Mouse (Mus musculus) midbrain, embryonic 16.5 days (tissue): ENCODE results near the gene Olfr1282. TPM values are rescaled to one million over a fixed set of nuclear protein-coding genes. Genes with fewer than 3 reads are reported as not detected.

Experiments
- polyA plus RNA-seq: library from polyadenylated mRNA; unstranded; fragments of >200 nt; fragmentation: Nextera tagmentation; extraction: Ambion mirVana; gene quantifications from 2 replicates; pipeline ENCODE4 v1.2.1, GENCODE M21; 2015

The Olfr1282 gene
- polyA plus RNA-seq, 1 experiment from 2014 or later: not detected

Other genes with a start within 250 kb of the Olfr1282 start
- gene Gm13941, start 230.1 kb downstream of the Olfr1282 start, polyA plus RNA-seq: not detected in 2 replicates
- not detected in 2 replicates for gene Gm15130, start 183.1 kb downstream of the Olfr1282 start, polyA plus RNA-seq
- not detected in 2 replicates for gene 4930430A15Rik, start 106.5 kb downstream of the Olfr1282 start, polyA plus RNA-seq
- not detected in 2 replicates for gene Olfr1275, start 100.8 kb downstream of the Olfr1282 start, polyA plus RNA-seq
- not detected in 2 replicates for gene Olfr1276, start 81.6 kb downstream of the Olfr1282 start, polyA plus RNA-seq
- not detected in 2 replicates for gene Olfr1277, start 62.0 kb downstream of the Olfr1282 start, polyA plus RNA-seq
- not detected in 2 replicates for gene Olfr1278, start 45.9 kb downstream of the Olfr1282 start, polyA plus RNA-seq
- gene Olfr1279, start 35.4 kb downstream of the Olfr1282 start, polyA plus RNA-seq: not detected in 2 replicates
- gene Olfr1280, start 22.1 kb downstream of the Olfr1282 start, polyA plus RNA-seq: not detected in 2 replicates
- not detected in 2 replicates for gene Olfr1281, start 9.6 kb downstream of the Olfr1282 start, polyA plus RNA-seq
- not detected in 2 replicates for gene Olfr1283, start 30.7 kb upstream of the Olfr1282 start, polyA plus RNA-seq
- gene Olfr1284, start 39.4 kb upstream of the Olfr1282 start, polyA plus RNA-seq: not detected in 2 replicates
- gene Olfr1286, start 87.0 kb upstream of the Olfr1282 start, polyA plus RNA-seq: not detected in 2 replicates
- not detected in 2 replicates for gene Olfr1287, start 113.1 kb upstream of the Olfr1282 start, polyA plus RNA-seq
- not detected in 2 replicates for gene Olfr1288, start 138.0 kb upstream of the Olfr1282 start, polyA plus RNA-seq
- gene Olfr1289, start 144.7 kb upstream of the Olfr1282 start, polyA plus RNA-seq: not detected in 2 replicates
- not detected in 2 replicates for gene Olfr1290, start 157.8 kb upstream of the Olfr1282 start, polyA plus RNA-seq
- not detected in 2 replicates for gene Olfr1291-ps1, start 161.1 kb upstream of the Olfr1282 start, polyA plus RNA-seq
- gene Olfr1293-ps, start 189.1 kb upstream of the Olfr1282 start, polyA plus RNA-seq: not detected in 2 replicates
- gene Olfr1294, start 204.2 kb upstream of the Olfr1282 start, polyA plus RNA-seq: not detected in 2 replicates
- gene Olfr1295, start 233.6 kb upstream of the Olfr1282 start, polyA plus RNA-seq: not detected in 2 replicates